Mouse (Mus musculus): ENCODE measurements at regions not wholly inside any gene's neighbourhood (a gene's known extent, or its start where the extent isn't known, plus 50 kb on each side); places are given as distances from the start of the nearest gene placed in this dataset.

- no peak for TF ChIP-seq CTCF (IDR thresholded peaks at IDR 0.05; ENCODE audit: extremely low read depth, insufficient read depth, low read length)
- TF ChIP-seq POLR2A (IDR thresholded peaks at IDR 0.05; ENCODE audit: extremely low read depth, insufficient read depth, low read length): no peak
Observed at GRCm38 (mm10) chr15:21858540-21858939, 690.3 kb upstream of the Cdh18 start.

Data from cortical plate, adult 2 months (tissue).